13 mouse cellular contexts compared by ENCODE assay signal in genomic region chr7:139851098-139851497, GRCm38 (mm10). TPM values are rescaled to one million over a fixed set of nuclear protein-coding genes. Genes with fewer than 3 reads are reported as not detected.
DNase-seq lines count a peak whose midpoint lies in the region.
"Had no signal": no experiment of that assay in that cellular context is flagged by ENCODE, and none has a peak within 500 bp of the region (broad histone marks: within the 10 kb centered on the region; RNA-seq: fewer than 3 reads in every experiment).

No protein-coding gene starts in this region.

- peak; percentile 59 to 61 for DNase-seq in left cerebral cortex, adult 18-20 months (ENCODE audit: low spot score in 2 of 2)
- no peak for DNase-seq in left cerebral cortex, adult 11 months (ENCODE audit: low spot score)
- peak; percentile 41 to 43 for DNase-seq in frontal cortex, postnatal 14 days (ENCODE audit: low spot score in 2 of 2)
- peak; percentile 40 to 46 for DNase-seq in layer of hippocampus, postnatal 36 days
- DNase-seq in right cerebral cortex, adult 2 months (ENCODE audit: low spot score in 2 of 2), result peak; percentile 67 to 78
- no peak for DNase-seq in thymus, postnatal 14 days
- no peak for DNase-seq in urinary bladder, postnatal 36 days (ENCODE audit: low spot score in 2 of 2)
- DNase-seq in cerebellum, postnatal 25 days, result no peak
- DNase-seq: adrenal gland, adult 8-10 months; gastrocnemius, postnatal 36 days; heart, postnatal 14 days; lung, adult 18-20 months; thymus, postnatal 36 days had no signal

RNA-seq across cellular contexts. Expression of gene Adgra1, which starts 17.1 kb away (rescaled TPM):
- total RNA-seq in left cerebral cortex, adult 18-20 months (2021), result 10 to 100 TPM; 57.0 to 71.9 TPM
- 10 to 100 TPM; 47.9 to 49.6 TPM for total RNA-seq in layer of hippocampus, postnatal 36 days (2021)
- total RNA-seq: heart, postnatal 14 days had no signal

RNA-seq across cellular contexts. Expression of gene Kndc1, which starts 43.4 kb away (rescaled TPM):
- 10 to 100 TPM; 67.7 to 74.7 TPM for total RNA-seq in left cerebral cortex, adult 18-20 months (2021)
- total RNA-seq in layer of hippocampus, postnatal 36 days (2021), result 10 to 100 TPM; 87.3 to 88.1 TPM
- total RNA-seq: gastrocnemius, postnatal 36 days had no signal

Comparison
In these comparisons a context has a peak if more than half of its experiments do, and no peak if none do; other contexts are left out.
1. DNase-seq: peak in left cerebral cortex, adult 18-20 months (2 of 2), frontal cortex, postnatal 14 days (2 of 2), layer of hippocampus, postnatal 36 days (2 of 2) and right cerebral cortex, adult 2 months (2 of 2); none in left cerebral cortex, adult 11 months (single experiment), thymus, postnatal 14 days (single experiment), urinary bladder, postnatal 36 days (0 of 2) and cerebellum, postnatal 25 days (0 of 2).